Mouse (Mus musculus) limb, embryonic 15.5 days (tissue): ENCODE measurements around the gene Hist1h3d. TPM values are rescaled to one million over a fixed set of nuclear protein-coding genes. Genes with fewer than 3 reads are reported as not detected.
"Not testable (repeated sequence)": the region's sequence is repeated elsewhere in the genome, so short reads cannot be mapped to it uniquely, and the experiment has no call there.

ENCODE experiments used
- ATAC-seq: fragments of 200-750 bp; cut with Nextera tagmentation; 2 replicates; pipeline ENCODE4 v1.8.0; 2017; ENCODE audit warnings: low read depth, moderate TSS enrichment; ENCODE audit not compliant: insufficient number of reproducible peaks, low FRiP score, low TSS enrichment
- H3K27ac ChIP-seq: fragments of 300-500 bp; sonication (generic); 2 replicates; pipeline ENCODE4 v1.5.1; 2015; ENCODE audit warnings: moderate library complexity, mild to moderate bottlenecking, inconsistent platforms
- H3K27me3 ChIP-seq: fragments of 300-500 bp; sonication (generic); 2 replicates; pipeline ENCODE4 v1.6.1; 2015; ENCODE audit warnings: inconsistent platforms
- H3K36me3 ChIP-seq: fragments of 300-500 bp; sonication (generic); 2 replicates; pipeline ENCODE4 v1.6.1; 2015; ENCODE audit warnings: inconsistent platforms
- H3K4me1 ChIP-seq: fragments of 300-500 bp; sonication (generic); 2 replicates; pipeline ENCODE4 v1.6.1; 2015; ENCODE audit warnings: inconsistent platforms
- H3K4me2 ChIP-seq: fragments of 300-500 bp; sonication (generic); 2 replicates; pipeline ENCODE4 v1.6.1; 2015; ENCODE audit warnings: mild to moderate bottlenecking, inconsistent platforms
- H3K4me3 ChIP-seq: fragments of 300-500 bp; sonication (generic); 2 replicates; pipeline ENCODE4 v1.5.1; 2015; ENCODE audit warnings: mild to moderate bottlenecking, inconsistent platforms
- H3K9ac ChIP-seq: fragments of 300-500 bp; sonication (generic); 2 replicates; pipeline ENCODE4 v1.6.1; 2015; ENCODE audit warnings: inconsistent platforms
- H3K9me3 ChIP-seq: fragments of 300-500 bp; sonication (generic); 2 replicates; pipeline ENCODE4 v1.6.1; 2016; ENCODE audit warnings: inconsistent platforms
- WGBS: fragments of 180-500 bp; shearing (Covaris S2); methylation state at CpG from one replicate; pipeline ENCODE4 v1.1.7; 2015; 5-methylcytosine and 5-hydroxymethylcytosine counted together
- polyA plus RNA-seq: library from polyadenylated mRNA; unstranded; fragments of >200 nt; fragmentation: Nextera tagmentation; extraction: Ambion mirVana; gene quantifications from 2 replicates; pipeline ENCODE4 v1.2.1, GENCODE M21; 2015

Hist1h3d gene
- polyA plus RNA-seq, 1 experiment from 2014 or later: 6.5 TPM

DNA sequence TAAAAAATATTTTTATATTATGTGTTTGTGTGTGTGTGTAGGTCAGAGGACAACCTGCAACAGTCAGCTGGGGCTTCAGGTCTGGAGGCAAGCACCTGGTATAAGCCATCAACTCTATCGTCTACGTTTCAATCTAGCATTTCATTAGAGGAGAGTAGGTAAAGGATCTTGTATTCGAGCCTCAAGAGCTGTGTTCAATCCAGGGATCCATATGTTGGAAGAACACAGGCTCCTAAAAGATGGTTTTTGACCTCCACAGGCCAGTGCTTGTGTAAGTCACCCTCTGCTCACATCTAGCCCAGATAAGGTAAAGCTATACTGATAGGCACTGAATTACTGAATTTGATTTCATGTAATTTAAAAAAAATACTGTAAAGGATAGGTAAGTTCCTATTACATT is 18.7 kb upstream of the Hist1h3d start:
- H3K4me3 ChIP-seq: no peak overlapping the region
- H3K9me3 ChIP-seq: no peaks in the 10 kb centered on the region
- no peak for ATAC-seq
- H3K4me1 ChIP-seq: peaks cover 15% of the 10 kb centered on the region
- 58% methylated on average over 3 of the region's 3 CpGs for WGBS
- H3K27me3 ChIP-seq: no peaks in the 10 kb centered on the region
- H3K36me3 ChIP-seq: no peaks in the 10 kb centered on the region
- no peak overlapping the region for H3K9ac ChIP-seq
- peak overlapping the region; percentile 22; the same call in 1 of the 2 replicates for H3K4me2 ChIP-seq
- peak overlapping the region; percentile 97 for H3K27ac ChIP-seq

- not testable (repeated sequence) for H3K4me3 ChIP-seq, H3K9ac ChIP-seq, H3K4me2 ChIP-seq
Observed at GRCm38 (mm10) chr13:23560699-23561098, 14.9 kb upstream of the Hist1h3d start.

DNA sequence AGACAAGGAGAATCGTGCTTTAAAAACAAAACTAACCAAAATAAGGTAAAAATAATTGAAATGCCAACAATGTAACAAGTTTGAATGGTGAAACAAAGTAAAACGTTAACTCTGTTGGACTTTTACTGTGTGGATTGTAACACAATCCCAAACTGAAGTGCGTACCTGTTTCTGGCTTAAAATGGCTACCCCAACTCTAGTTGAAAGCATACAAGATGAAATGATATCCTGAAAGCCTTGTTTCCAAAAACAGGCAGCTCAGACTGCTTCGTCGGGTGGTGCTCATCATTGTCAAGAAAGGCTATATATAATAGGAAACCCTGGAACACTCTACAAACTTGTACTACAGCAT is 14.1 kb upstream of the Hist1h3d start:
- H3K4me2 ChIP-seq: peak overlapping the region; percentile 62

More at GRCm38 (mm10) chr13:23560699-23561098, 14.9 kb upstream of the Hist1h3d start:
- ATAC-seq, H3K27ac ChIP-seq, H3K36me3 ChIP-seq, H3K4me1 ChIP-seq, H3K9me3 ChIP-seq, H3K27me3 ChIP-seq: not testable (repeated sequence)
- 25% methylated on average over 2 of the region's 2 CpGs for WGBS

GRCm38 (mm10) chr13:23561883-23562659 is 13.5 kb upstream of the Hist1h3d start, which contains the start of gene Hist1h3e:
Gene Hist1h3e (minus strand): TSS chr13:23562369.
- peak; percentile 88 for ATAC-seq
- not testable (repeated sequence) for H3K36me3 ChIP-seq

More for the DNA sequence above, 14.1 kb upstream of the Hist1h3d start:
- H3K9me3 ChIP-seq, H3K36me3 ChIP-seq, ATAC-seq, H3K27me3 ChIP-seq, H3K9ac ChIP-seq, H3K4me1 ChIP-seq: not testable (repeated sequence)
- Histone ChIP-seq H3K27ac (peak overlapping the region; percentile 96; the same call in 1 of the 2 replicates), H3K4me3 (peak overlapping the region; percentile 49)
- 0% methylated on average over 2 of the region's 5 CpGs for WGBS

GRCm38 (mm10) chr13:23562699-23563462 is 12.7 kb upstream of the Hist1h3d start:
- H3K27me3 ChIP-seq: no peaks in the 10 kb centered on the region
- peak overlapping the region; percentile 49 for H3K4me3 ChIP-seq
- no peaks in the 10 kb centered on the region for H3K9me3 ChIP-seq
- ATAC-seq: 0 out of 2 replicates have a peak, but pooled peaks have one; percentile 16
- 3% methylated on average over 18 of the region's 18 CpGs for WGBS
- H3K4me1 ChIP-seq: no peaks in the 10 kb centered on the region
- peak overlapping the region; percentile 96 for H3K27ac ChIP-seq
- no peaks in the 10 kb centered on the region for H3K36me3 ChIP-seq
- no peak overlapping the region; the same call in 1 of the 2 replicates for H3K9ac ChIP-seq
- peak overlapping the region; percentile 62 for H3K4me2 ChIP-seq

More at GRCm38 (mm10) chr13:23561883-23562659, 13.5 kb upstream of the Hist1h3d start, which contains the start of gene Hist1h3e:
- not testable (repeated sequence) for H3K9me3 ChIP-seq, H3K27me3 ChIP-seq, H3K4me1 ChIP-seq
- peak within 1 kb of the TSS; percentile 96 for H3K27ac ChIP-seq
- H3K4me2 ChIP-seq: peak within 1 kb of the TSS; percentile 62
- H3K4me3 ChIP-seq: peak within 1 kb of the TSS; percentile 49
- H3K9ac ChIP-seq: peak within 1 kb of the TSS; percentile 31; the same call in 1 of the 2 replicates
- under 1% methylated on average over 67 of the region's 67 CpGs for WGBS

GRCm38 (mm10) chr13:23564482-23564881 is 11.1 kb upstream of the Hist1h3d start:
- WGBS: 81% methylated on average over 2 of the region's 2 CpGs
- Histone ChIP-seq H3K9me3 (no peaks in the 10 kb centered on the region), H3K36me3 (no peaks in the 10 kb centered on the region), H3K4me2 (no peak overlapping the region), H3K9ac (no peak overlapping the region), H3K4me1 (no peaks in the 10 kb centered on the region), H3K27me3 (no peaks in the 10 kb centered on the region), H3K27ac (no peak overlapping the region), H3K4me3 (no peak overlapping the region)
- ATAC-seq: no peak

DNA sequence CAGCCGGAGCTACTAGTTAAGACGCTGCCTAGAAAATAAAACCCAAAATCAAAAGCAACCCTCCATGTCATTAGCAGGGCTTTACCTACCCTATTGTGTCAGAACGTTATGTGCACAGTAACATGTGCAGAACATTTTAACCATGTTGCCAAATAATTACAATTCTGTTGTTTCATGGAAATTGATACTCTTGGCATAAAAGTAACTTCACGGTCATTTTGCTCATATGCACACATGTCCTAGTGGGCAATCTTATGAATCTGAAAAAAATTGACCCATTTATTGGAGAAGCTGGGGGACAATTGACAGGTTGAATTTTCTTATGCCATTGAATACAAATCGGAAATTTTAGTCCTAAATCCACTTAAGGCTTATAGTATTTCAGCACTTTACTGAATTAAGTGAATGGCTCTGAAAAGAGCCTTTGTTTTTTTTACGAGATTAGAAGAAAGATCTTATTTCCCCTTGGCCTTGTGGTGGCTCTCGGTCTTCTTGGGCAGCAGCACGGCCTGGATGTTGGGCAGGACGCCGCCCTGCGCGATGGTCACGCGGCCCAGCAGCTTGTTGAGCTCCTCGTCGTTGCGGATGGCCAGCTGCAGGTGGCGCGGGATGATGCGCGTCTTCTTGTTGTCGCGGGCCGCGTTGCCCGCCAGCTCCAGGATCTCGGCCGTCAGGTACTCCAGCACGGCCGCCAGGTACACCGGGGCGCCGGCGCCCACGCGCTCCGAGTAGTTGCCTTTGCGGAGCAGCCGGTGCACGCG is 5.1 kb upstream of the Hist1h3d start:
- Histone ChIP-seq H3K4me2 (peak overlapping the region; percentile 53), H3K27ac (peak overlapping the region; percentile 94), H3K9ac (0 out of 2 replicates have a peak overlapping the region, but pooled peaks have one; percentile 35), H3K4me3 (peak overlapping the region; percentile 43), H3K4me1 (peaks cover 16% of the 10 kb centered on the region)
- not testable (repeated sequence) for H3K9me3 ChIP-seq, H3K36me3 ChIP-seq, ATAC-seq, H3K27me3 ChIP-seq
- under 1% methylated on average over 23 of the region's 41 CpGs for WGBS

- Histone ChIP-seq H3K4me3 (peak within 1 kb of the TSS; percentile 43), H3K9ac (peak within 1 kb of the TSS; percentile 40), H3K27ac (peak within 1 kb of the TSS; percentile 94), H3K4me1 (peaks cover 17% of the 10 kb centered on the region), H3K9me3 (no peaks in the 10 kb centered on the region), H3K27me3 (no peaks in the 10 kb centered on the region), H3K4me2 (peak within 1 kb of the TSS; percentile 53), H3K36me3 (no peaks in the 10 kb centered on the region)
- under 1% methylated on average over 18 of the region's 18 CpGs for WGBS
- peak; percentile 91 for ATAC-seq
Observed at GRCm38 (mm10) chr13:23571022-23571503, 4.5 kb upstream of the Hist1h3d start, which contains the start of the genes Hist1h2ae and Hist1h2bg. Gene Hist1h2ae (minus strand): TSS chr13:23571220. Gene Hist1h2bg (plus strand): TSS chr13:23571396.

DNA sequence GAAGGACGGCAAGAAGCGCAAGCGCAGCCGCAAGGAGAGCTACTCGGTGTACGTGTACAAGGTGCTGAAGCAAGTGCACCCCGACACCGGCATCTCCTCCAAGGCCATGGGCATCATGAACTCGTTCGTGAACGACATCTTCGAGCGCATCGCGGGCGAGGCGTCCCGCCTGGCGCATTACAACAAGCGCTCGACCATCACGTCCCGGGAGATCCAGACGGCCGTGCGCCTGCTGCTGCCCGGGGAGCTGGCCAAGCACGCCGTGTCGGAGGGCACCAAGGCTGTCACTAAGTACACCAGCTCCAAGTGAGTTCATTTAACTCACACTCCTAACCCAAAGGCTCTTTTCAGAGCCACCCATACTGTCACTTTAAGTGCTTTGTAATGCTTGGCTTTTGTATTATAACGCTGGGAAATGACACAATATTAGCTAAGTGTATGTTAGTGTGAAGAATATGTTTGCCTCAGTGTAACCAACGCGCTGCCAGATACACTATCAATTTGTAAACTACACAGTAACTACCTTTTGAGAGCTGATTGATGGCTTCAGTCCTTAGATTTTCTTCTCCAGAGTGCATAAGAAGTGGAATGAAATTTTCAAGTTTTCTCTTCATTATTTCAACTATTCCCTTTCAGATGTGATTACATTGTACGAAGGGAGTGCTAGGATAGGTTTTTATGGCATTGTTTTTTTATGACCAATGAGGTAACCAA is 3.9 kb upstream of the Hist1h3d start:
- Histone ChIP-seq H3K9ac (peak overlapping the region; percentile 40), H3K27ac (peak overlapping the region; percentile 94), H3K4me2 (peak overlapping the region; percentile 53), H3K4me3 (peak overlapping the region; percentile 43), H3K4me1 (peaks cover 23% of the 10 kb centered on the region)
- under 1% methylated on average over 17 of the region's 34 CpGs for WGBS
- H3K27me3 ChIP-seq, ATAC-seq, H3K9me3 ChIP-seq, H3K36me3 ChIP-seq: not testable (repeated sequence)

- Histone ChIP-seq H3K4me2 (peak overlapping the region; percentile 53), H3K9me3 (no peaks in the 10 kb centered on the region), H3K4me3 (peak overlapping the region; percentile 43), H3K4me1 (peaks cover 30% of the 10 kb centered on the region), H3K36me3 (no peaks in the 10 kb centered on the region), H3K9ac (peak overlapping the region; percentile 40; the same call in 1 of the 2 replicates), H3K27me3 (no peaks in the 10 kb centered on the region), H3K27ac (peak overlapping the region; percentile 94)
- 23% methylated on average over 2 of the region's 2 CpGs for WGBS
- no peak for ATAC-seq
Observed at GRCm38 (mm10) chr13:23572218-23573033, 3.1 kb upstream of the Hist1h3d start.
